Mouse (Mus musculus) heart, postnatal 25 days (tissue): ENCODE results near the gene Prune2. TPM values are rescaled to one million over a fixed set of nuclear protein-coding genes. Genes with fewer than 3 reads are reported as not detected.

ENCODE experiments used
- DNase-seq: peaks from one replicate; pipeline ENCODE4 v3.0.0; 2022; ENCODE audit warnings: low spot score
- intact Hi-C: fragments of 180-260 bp; cut with DNase I; formaldehyde crosslinking; loops from one replicate; pipeline ENCODE4 v1.15.1; 2025
- total RNA-seq, 2 experiments: library from RNA; stranded (reverse); gene quantifications; 2 replicates each; pipeline ENCODE4 v1.2.3; 2021

Gene Prune2
- total RNA-seq, 2 experiments from 2014 or later: 29.0 to 32.9 TPM

DNA sequence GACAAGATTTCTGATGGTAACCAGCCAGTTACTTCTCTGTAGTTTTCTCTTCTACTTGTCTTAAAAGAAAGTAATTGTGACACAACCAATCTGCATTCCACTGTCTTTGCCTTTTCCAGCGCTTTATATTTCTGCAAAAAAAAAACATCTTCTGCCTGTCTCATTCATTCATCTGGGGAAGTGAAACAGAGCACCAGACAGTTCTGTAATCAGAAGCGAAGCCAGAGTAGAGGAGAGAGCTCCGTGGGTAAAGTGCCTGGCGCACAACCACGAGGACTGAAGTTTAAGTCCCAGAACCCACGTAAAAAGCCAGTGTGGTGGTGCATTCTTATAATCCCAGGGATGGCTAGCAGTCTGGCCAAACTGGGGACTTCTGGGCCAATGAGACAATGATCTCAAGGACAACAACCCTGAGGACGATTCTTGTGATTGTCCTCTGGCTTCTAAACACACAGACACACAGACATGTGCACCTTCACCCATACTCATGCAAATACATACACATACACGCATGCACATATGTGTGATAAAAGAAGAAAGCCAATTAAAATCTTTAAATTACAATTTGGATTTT lies 291.5 kb downstream of the Prune2 start:
- intact Hi-C loops: no loop called here
- DNase-seq: no peak

DNA sequence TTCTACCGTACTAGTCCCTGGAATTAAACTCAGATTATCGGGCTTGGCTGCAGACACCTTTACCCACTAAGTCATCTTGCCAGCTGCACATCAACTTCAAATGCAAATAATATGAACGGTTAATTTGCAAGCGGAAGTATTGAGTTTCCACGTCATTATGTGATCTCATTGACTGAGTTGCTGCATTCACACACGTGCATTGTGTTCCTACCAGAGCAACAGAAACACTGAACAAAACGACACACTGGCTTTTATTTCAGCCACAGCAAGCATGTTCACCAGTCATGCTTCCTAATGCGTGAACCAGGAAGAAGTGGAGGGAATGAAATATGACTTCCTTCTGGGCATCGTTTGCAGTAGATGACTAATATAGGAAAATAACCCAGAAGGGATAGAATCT lies 293.8 kb downstream of the Prune2 start:
- no peak for DNase-seq
- intact Hi-C loops: no loop called here

DNA sequence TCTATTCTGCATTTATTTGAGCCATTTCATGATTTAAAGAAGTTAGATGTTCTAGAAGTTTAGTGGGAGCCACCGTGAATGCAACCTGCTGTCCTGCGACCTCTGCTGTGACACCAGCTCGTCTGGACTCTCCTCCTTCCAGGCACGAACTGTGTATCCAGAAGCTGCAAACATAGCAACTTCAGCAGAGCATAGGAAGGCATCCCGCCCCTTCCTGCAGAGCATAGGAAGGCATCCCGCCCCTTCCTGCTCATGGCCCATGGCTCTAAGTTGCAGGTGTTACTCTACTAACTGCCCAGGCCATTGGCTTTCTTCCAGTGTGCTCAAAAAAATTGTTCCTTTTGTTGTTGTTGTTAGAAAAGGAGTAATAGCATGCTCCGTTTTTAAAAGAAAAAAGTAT lies 294.9 kb downstream of the Prune2 start:
- intact Hi-C loops: no loop called here
- DNase-seq: no peak

DNA sequence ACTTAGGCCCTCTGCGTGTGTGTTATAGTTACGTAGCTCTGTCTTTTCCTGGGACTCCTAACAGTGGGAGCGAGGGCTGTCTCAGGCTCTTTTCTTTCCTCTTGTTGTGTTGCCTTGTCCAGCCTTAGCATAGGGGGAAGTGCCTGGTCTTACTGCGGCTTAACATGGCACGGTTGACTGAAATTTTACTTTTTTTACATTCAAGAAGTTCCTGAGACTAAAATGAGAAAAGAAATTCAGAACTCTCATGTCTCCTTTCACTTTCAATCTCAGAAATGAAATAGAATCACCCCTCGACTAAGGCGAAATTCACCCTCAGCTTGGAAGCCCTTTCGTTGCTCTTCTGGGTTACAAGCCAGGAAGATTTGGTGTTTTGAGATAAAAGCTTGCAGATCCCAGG lies 295.5 kb downstream of the Prune2 start:
- intact Hi-C loops: no loop called here

DNA sequence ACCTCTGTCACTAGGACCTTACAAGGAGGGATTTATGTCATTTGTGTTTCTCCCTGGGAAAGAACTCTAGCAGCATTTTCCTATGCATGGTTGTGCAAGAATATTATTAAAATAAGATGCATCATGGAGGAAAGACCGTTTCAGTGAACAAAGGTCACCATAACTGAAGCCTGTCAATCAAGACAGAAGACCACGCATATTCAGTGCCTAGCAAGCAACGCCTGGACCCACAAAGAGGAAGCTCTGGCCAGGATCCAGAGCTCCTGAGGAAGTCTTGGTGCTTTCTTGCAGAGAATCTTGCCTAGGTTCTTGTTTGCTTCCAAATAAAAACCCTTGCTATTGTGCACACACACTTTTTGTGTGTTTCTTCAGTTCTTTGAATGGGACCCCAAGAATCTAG lies 296.9 kb downstream of the Prune2 start:
- intact Hi-C loops: no loop called here
- DNase-seq: no peak

More for the DNA sequence above, 295.5 kb downstream of the Prune2 start:
- DNase-seq: no peak

DNA sequence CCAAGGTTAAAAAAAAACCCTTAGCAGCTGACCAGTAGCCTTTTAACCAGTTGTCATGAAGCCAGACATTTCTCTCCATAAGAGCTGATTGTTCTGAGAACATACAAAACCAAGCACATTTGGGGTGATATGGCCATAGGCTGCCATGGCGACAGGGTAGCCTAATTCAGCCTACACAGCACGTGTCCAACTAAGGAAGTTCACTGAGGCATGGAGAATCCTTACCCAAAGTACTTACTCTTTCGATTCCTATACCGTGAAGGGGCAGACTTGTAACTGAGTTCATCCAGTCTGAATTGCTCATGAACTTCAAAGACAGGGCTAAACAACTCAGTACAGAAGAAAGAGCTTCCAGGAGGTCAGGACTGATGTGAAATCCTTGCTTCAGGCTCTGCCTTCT lies 299.6 kb downstream of the Prune2 start:
- intact Hi-C loops: no loop called here
- no peak for DNase-seq

DNA sequence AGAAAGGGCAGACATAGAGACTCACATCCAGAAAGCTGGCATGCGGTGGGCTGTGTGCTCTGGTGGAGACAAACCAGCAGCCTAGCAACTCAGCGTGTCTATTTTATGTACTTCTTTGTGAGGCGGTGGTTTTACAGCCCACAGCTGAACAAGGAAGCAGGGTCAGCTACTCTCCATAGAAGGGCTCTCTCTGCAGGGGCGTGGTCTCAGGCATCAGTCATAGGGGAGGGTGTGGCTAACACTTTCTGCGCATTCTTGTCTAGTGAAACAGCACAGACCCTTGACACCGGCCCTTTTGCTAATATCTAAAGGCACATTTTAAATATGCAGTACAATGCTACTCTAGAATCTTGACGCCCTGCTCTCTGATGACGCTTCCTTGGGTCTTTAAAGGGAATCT lies 300.5 kb downstream of the Prune2 start:
- intact Hi-C loops: no loop called here
- no peak for DNase-seq

DNA sequence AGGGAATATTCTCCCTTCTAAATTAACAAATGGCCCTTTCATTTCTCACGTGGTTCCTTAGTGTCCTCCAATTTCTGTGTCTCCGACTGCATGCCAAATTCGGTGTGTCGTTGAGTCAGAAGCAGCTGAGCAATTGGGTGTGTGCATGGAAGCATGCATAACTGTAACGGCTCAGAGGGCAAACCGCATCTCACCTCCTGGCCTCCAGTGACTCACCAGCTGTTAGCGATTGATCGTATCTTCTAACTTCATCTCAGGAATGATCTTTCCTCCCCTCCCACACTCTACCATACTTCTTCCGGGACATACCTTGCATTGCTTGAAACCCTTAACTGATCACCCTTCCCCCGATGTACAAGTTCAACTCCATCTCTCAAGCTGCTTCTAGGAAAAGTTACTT lies 300.9 kb downstream of the Prune2 start:
- intact Hi-C loops: no loop called here

DNA sequence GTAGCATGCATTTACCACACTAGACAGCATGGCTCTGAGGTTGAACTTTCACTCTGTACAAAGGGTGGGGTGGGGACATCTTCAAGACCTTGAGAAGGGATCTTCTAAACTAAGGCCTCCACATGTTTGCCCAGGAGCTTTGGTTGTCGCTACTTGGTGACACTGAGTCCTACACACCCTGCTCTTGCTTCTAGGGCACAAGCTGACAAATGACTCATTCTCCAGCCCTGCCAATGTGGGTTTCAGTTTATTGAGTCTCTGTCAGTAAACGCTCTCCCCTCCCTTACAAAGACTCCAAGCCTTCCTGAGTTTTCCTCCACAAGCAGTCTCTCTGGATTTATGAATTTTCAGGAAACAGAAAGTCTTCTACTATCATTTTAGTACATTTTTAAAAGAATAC lies 307.3 kb downstream of the Prune2 start:
- no peak for DNase-seq
- intact Hi-C loops: no loop called here

More for the DNA sequence above, 300.9 kb downstream of the Prune2 start:
- DNase-seq: no peak

DNA sequence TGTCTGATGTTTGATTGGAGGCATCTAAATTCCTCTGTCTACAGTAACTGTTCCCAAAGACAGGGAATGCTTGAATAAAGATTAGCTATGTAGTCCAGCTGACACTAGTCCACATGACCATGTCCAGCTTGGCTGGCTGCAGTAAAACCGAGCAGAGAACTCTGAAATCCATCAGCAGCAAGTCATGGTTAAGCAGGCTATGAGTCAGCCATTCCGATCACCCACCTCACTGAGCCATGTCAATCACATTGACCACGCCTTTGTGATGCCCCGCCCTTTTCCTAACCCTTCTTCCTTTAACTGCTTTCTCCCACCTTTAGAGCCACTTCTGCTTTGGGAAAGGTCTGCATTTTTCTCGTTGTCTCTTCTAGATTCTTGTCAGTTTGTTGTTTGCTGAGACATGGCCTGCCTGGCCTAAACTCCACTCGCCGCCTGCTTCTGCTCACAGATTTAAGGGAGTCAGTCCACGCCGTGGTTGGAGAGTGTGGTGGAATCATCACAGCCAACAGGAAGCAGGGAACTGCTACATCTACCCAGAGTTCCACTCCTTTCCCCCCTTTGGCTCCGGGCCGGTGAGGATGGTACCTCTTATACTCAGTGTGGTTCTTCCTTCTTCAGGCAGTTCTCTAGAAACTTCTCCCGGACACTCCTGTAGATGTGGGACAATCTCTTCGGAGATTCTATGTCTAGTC lies 307.9 kb downstream of the Prune2 start:
- intact Hi-C loops: no loop called here
- DNase-seq: no peak

DNA sequence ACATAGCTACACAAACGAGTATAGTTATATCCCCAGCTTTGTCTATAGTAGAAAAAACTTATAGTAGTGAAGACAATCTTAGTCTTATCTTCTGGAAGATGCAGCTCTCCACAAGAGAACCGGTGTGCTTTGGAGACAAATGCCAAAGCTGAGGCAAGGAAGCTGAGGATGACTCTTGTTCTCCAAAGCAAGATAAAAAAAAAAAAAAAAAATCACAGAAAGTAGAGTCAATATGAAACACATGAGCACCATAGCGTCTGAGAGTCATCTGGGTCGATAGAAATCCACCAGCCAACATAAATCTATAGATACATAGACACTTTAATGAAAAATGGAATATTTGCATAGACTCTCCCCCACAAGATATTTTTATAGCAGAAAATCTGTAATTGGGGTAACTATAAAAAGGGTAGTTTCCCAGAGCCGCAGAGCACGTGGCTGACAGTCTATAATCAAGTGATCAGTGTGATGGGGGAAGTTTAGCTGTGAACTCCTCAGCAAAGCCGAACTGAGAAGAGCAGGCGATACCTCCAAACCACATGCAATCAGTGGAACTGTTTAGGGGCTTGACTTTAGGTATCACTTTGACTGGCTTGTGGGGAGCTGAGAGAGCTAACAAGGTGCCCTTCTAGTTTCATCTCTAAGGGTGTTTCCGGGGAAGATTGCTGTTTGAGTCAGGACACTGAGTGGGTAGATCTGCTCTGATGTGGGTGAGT lies 308.7 kb downstream of the Prune2 start:
- intact Hi-C loops: no loop called here
- DNase-seq: no peak

DNA sequence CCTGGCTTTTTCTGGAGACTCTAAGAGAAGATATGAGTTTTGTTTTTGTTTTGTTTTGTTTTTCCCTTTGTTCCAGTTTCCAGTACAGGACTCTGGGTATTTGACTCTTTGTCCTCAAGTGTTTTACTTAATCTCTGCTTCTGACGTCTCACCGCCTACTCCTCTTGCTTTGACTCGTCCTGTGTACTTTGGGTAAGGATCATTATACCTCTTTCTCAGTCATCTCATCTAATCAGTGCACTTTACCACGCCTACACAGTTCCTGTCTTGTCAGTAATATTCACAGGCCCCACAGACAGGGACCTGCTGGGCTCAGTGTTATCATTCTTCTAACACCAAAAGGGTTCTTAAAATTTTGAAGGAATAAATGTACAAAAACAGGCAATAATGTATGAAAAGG lies 312.8 kb downstream of the Prune2 start:
- no peak for DNase-seq
- intact Hi-C loops: no loop called here

DNA sequence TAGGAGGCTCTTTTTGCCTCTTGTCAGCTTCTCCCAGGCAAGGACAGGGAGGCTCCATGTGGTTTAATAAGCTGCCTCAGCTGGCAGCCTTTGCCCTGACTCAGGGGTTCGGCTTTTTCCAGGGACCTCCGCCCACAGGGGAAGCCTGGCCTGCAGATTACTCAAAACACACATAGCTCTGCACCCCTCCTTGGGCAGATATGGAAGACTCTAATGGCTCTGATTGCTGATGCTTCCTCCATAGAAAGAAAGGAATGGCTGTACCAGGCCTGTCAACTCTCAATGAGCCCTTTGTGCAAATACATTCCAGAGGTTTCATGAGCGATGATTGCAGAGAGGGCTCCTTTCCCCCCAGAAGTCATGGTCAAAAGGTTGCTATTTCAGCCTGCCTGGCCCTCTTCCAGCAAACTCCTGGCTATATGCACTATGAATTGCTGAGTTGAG lies 315.3 kb downstream of the Prune2 start:
- intact Hi-C loops: no loop called here
- DNase-seq: peak; percentile 30

DNA sequence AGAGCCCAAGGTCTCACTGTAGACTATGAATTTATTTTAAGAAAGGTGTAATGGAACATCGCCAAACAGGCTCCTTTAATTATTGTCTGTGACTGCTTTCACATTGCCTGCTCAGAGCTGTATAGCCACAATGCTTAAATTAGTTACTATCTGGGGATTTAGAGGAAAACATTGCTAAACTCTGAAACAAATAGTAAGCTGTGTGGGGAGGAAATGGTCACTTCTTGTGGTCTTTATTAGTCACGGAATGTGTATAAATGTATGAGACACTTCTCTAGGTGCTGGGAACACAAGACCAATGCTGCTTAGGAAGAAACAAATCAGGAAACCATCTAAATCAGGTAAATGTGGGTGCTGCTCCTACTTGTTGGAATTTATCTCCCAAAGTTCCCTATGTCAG lies 317.1 kb downstream of the Prune2 start:
- intact Hi-C loops: no loop called here
- no peak for DNase-seq

Other genes with a start within 250 kb of the Prune2 start
- gene Vps13a, start 175.2 kb upstream of the Prune2 start, total RNA-seq: 10 to 100 TPM; 30.8 to 31.5 TPM
- not detected for gene Foxb2, start 82.3 kb upstream of the Prune2 start, total RNA-seq